Mouse (Mus musculus): ENCODE results near the gene Rhbdd1.

Gene Rhbdd1

DNA sequence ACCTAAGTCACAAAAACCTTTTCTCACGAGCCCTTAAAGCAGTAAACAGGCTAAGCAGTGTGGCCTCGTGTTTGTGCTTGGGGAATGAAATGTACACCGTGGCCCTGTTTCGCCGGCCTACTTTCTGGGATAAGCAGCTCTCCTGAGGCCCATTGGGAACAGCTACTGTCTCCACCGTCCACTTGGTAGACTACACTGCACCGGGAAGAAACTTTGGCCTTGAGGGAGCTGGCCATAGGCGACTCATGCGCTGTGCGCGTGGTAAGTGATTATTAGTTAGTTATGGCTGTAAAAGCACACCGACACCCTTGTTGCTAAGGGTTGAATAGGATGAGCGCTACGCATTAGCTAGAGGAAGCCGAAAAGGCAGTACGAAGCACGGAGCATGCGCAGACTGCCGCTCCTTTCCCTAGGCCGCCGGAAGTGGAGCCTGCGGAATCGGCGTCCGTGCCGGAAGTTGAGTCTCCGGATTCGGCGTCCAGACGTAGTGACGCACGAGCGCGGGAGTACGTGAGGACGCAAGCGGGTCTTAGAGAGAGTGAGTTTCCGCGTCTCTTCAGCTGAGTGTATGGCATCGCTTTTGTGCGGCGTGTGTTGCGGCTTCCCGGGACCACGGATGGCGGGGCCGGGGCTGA, at the start of gene Rhbdd1:
TSS of gene Rhbdd1 (plus strand) at position 342 of the 635 bp plus-strand sequence.
- DNase-seq (ENCODE audit: low read depth, low spot score), result peak; percentile 95

GRCm38 (mm10) chr1:82267547-82267946, 48.7 kb upstream of the Rhbdd1 start:
- no peak for DNase-seq (ENCODE audit: low read depth, low spot score)

GRCm38 (mm10) chr1:82272231-82272630, 44.0 kb upstream of the Rhbdd1 start:
- DNase-seq (ENCODE audit: low read depth, low spot score), result no peak

GRCm38 (mm10) chr1:82273529-82273928, 42.7 kb upstream of the Rhbdd1 start:
- no peak for DNase-seq (ENCODE audit: low read depth, low spot score)

DNA sequence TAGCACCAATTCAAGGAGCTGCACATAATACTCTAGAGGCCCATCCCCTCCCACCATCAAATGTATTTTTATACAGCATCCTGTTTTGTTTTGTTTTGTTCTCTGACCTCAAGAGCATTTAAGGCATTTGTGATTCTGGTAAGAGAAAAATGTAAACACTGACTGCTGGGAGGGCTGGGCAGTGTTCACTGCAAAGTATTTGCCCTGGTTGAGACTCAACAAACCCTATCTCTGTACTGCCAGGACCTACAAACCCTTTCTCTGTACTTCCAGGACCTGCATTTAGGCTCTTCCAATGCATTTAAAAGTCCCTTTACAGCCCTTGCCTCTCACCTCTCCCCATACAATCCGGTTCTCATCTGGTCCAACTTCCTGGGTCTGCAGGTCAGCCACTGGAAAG, 41.9 kb upstream of the Rhbdd1 start:
- no peak for DNase-seq (ENCODE audit: low read depth, low spot score)

DNA sequence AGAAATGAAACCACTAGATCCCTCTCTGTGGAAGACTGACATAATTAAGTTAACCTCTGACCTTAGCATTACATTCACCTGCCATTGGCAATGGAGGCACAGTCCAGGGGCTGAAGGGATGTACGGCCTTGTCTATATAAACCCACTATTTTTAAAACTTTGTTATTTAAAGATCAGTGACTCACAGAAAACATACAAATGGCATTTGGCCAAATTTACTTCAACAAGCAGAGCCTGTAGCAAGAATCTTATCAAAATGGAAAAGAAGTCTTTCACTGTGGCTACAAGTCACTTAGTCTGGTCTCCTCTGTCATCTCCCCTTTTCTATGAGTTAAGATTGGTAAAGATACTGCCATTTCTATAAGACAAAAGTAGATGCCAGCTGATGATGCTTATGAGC, 36.5 kb upstream of the Rhbdd1 start:
- DNase-seq (ENCODE audit: low read depth, low spot score), result no peak

DNA sequence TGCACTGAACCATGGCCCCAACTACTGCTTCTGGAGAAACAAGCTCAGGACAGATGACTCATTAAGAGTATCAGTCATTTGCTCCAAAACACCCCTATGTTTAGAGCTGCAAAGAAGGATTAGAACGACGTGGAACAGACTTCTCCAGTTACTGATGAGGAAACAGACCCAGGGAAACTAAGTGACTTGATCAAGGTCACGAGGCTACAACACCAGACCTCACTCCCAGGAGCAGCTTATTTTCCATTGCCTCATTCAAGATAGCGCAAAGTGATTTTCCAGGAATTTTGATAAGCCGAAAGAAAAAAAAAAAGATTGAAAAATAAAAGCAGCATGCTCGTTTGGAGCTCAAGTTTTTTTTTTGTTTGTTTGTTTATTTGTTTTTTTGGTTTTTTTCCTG, 34.4 kb upstream of the Rhbdd1 start:
- no peak for DNase-seq (ENCODE audit: low read depth, low spot score)

- peak; percentile 87 for DNase-seq (ENCODE audit: low read depth, low spot score)
Observed at GRCm38 (mm10) chr1:82282992-82283611, 33.1 kb upstream of the Rhbdd1 start.

DNA sequence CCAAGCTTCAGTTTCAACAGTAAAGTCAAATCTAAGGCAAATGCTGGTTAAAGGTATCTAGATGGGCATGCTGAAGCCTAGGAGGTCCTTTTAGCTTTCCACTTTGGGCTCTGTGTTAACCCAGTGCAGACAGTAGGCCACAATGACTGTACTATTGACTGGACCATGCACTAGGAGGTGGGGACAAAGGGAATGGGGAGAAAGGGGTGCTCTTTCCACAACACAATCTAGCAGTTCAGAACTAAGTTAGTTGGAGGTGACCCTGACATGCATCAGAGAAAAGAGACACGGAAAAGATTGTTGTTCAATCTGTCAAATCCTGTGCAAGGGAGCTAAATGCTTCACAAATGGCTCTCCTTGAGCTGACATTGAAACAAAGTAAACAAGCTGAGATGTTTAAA, 32.4 kb upstream of the Rhbdd1 start:
- DNase-seq (ENCODE audit: low read depth, low spot score), result no peak

DNA sequence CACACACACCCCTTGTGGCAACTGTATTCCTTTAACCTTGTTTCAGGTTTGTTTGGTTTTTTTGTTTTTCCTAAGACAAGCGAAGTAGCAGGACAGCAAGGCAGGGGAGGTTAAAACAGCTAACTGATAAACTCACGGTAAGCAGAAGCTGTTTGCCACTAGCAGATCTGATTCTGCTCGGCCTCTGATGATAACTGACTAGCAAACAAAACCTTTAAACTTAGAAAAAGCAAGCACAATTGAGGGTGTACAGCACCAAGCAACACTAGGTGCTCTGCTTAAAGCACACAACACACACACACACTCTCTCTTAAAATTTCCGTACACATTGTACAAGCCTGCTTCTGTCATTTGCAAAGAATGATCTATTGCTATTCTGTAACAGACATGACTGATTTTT, 31.8 kb upstream of the Rhbdd1 start:
- no peak for DNase-seq (ENCODE audit: low read depth, low spot score)

DNA sequence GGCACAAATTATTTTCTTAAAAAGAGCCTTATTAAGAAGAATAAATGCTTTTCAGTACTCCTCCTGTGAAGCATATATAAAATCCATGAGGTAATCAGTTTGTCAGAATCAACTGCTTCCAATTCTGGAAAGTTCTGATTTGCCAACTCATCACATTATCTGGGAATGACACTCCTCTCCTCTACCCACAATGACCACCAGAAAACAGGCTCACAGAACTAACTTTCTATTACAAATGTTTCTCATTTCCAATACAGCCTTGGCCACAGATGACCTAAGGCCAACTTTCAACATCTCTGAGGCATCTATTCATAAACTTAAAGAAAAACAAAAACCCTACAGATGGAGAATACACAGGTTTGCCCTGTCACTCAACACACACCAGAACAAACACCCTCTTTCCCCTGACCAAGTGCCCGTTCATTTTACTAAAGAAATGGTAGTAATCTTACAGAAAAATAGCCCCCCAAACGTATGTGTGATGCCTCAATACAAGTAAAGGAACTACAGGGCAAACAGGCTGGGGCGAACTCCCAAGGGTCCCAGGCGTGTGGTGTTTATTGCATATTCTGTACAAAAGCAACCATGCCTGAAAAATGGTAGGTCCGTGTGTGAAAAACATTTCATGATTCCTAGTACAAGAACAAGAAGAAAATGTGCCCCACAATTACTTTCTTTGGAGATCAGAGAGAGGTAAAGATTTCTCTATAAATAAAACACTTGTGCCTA, 30.6 kb upstream of the Rhbdd1 start:
- no peak for DNase-seq (ENCODE audit: low read depth, low spot score)

DNA sequence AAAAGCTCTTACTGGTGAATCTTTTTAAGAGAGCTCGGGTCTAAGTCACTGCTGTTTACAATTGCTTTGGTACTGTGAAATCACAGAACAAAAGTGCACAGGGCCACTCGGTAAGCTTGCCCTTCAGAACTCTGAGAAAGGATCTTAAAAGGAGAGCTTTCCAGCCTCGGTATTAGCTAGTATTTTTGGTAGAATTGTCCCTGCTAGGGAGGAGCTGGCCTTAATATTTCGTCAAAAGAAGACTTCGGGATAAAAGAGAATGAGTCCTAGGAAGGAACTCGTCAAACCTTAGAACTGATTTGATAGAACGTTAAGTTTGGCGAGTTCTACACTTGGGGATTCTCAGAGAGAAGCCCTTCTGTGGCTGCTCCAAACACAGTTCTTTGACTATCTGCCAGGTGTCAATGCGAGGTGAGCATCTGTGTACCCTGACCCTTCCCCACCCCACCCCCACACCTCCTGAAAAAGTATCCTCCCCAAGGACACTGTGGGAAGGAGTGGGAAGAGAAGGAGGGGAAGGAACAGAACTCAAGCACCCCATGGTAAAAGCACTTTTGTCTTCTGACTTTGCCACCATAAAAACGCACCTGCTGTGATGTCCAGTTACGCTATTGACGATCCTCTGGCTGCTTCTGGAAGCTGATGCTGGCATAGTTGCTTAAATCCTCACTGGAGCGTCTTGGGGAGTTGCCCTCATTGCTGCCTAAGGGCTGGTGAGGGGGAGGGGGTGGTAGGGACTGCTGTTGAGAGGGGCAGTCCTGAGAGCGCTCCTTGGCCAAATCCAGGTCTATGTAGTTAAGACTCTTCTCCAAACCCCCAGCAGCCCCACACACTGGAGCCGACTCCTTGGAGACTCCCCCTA, 29.8 kb upstream of the Rhbdd1 start:
- no peak for DNase-seq (ENCODE audit: low read depth, low spot score)

- no peak for DNase-seq (ENCODE audit: low read depth, low spot score)
Observed at GRCm38 (mm10) chr1:82287052-82287775, 29.0 kb upstream of the Rhbdd1 start.

GRCm38 (mm10) chr1:82287776-82288325, 28.4 kb upstream of the Rhbdd1 start:
- DNase-seq (ENCODE audit: low read depth, low spot score), result no peak

- DNase-seq (ENCODE audit: low read depth, low spot score), result no peak
Observed at GRCm38 (mm10) chr1:82288421-82288990, 27.7 kb upstream of the Rhbdd1 start.

DNA sequence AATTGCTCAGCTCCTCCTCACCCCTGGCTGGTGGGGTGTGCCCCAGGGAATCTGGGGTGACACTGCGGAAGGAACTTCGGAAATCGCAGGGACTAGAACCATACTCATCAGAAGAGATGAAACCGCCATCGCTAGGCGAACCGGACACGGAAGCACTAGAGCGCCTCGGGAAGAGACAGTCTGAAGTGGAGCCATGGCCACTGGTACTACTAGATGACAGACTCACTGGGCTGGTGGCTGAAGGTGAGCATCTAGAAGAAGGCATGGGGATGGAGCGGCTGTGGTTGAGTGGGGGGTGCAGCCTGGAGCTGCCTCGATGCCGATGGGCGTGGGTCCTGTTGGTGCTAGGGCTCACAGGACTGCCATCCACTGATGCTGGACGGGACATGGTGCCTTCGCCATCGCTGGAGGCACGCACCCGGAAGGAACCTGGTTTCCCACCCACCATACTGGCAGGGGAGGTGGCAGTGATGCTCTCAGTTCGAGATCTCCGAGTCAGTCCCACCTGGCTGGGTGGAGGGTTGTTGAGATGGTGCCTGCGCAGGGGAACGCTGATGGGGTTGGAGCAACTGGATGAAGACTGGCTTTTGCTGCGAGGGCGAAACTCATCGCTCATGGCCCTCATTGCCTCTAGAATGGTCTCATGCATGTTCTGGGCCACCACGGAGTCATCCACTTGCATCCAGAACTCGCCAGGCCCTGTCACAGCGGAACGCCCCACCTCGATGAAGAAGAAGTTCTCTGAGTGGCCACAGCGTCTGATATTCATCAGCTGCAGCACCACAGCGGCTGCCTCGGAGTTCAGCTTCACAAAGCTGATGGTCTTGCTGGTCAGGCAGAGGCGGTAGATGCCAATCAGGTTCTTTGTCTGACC, 26.9 kb upstream of the Rhbdd1 start:
- no peak for DNase-seq (ENCODE audit: low read depth, low spot score)

DNA sequence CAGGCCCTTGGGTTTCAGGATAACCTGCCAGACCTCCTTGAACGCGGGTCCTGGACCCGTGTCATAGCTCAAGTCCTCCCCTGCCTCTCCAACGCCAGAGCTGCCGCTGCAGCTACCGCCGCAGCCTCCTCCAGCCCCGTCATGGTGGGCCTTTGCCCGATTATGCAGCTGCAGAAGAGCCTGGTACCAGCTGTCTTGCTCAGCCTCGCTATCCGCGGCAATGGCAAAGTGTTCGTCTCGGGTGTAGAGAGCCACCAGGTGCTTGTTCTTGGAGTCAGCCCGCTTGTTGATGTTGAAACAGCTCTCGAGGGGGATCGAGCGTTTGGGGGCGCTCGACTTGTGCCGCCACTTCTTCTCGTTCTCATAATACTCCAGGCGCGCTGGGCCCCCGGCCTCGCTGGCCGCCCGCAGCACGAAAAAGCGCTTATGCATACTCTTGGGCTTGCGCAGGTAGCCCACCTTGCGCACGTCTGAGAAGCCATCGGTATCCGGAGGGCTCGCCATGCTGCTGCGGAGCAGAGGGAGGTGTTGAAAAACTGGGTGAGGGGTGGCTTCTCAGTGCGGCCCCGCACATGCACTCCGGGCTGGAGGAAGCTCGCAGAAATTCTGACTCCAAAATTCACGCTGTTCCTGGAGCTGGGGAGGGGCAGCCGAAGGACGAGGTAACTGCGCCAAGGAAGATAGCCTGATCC, 26.1 kb upstream of the Rhbdd1 start:
- DNase-seq (ENCODE audit: low read depth, low spot score), result no peak

GRCm38 (mm10) chr1:82290723-82291150, 25.5 kb upstream of the Rhbdd1 start:
- DNase-seq (ENCODE audit: low read depth, low spot score), result no peak

Data from A20 (cell line).